Mouse (Mus musculus) liver, embryonic 13.5 days (tissue): ENCODE data around the gene Plch2. TPM values are rescaled to one million over a fixed set of nuclear protein-coding genes. Genes with fewer than 3 reads are reported as not detected.
A peak's percentile ranks its signal among the peaks of the same experiment; 100 is the strongest.

Experiments
- ATAC-seq: fragments of 200-750 bp; cut with Nextera tagmentation; 2 replicates; pipeline ENCODE4 v1.8.0; 2017; ENCODE audit warnings: low read depth, mild to moderate bottlenecking, moderate number of reproducible peaks, moderate library complexity
- DNase-seq: peaks from one replicate; pipeline ENCODE4 v3.0.0; 2022
- H3K27ac ChIP-seq: fragments of 300-500 bp; sonication (generic); 2 replicates; pipeline ENCODE4 v1.5.1; 2015; ENCODE audit warnings: moderate library complexity, mild to moderate bottlenecking, inconsistent platforms
- H3K27me3 ChIP-seq: fragments of 300-500 bp; sonication (generic); 2 replicates; pipeline ENCODE4 v1.6.1; 2015; ENCODE audit warnings: mild to moderate bottlenecking, inconsistent platforms
- H3K36me3 ChIP-seq: fragments of 300-500 bp; sonication (generic); 2 replicates; pipeline ENCODE4 v1.6.1; 2015; ENCODE audit warnings: mild to moderate bottlenecking, inconsistent platforms
- H3K4me1 ChIP-seq: fragments of 300-500 bp; sonication (generic); replicated peaks from 2 replicates; pipeline ENCODE4 v1.6.1; 2015; ENCODE audit warnings: inconsistent platforms
- H3K4me2 ChIP-seq: fragments of 300-500 bp; sonication (generic); 2 replicates; pipeline ENCODE4 v1.6.1; 2015; ENCODE audit warnings: inconsistent platforms, mild to moderate bottlenecking, moderate library complexity
- H3K4me3 ChIP-seq: fragments of 300-500 bp; sonication (generic); replicated peaks from 2 replicates; pipeline ENCODE4 v1.5.1; 2015; ENCODE audit warnings: mild to moderate bottlenecking, inconsistent platforms
- H3K9ac ChIP-seq: fragments of 300-500 bp; sonication (generic); 2 replicates; pipeline ENCODE4 v1.6.1; 2015; ENCODE audit warnings: mild to moderate bottlenecking, inconsistent platforms
- H3K9me3 ChIP-seq: fragments of 300-500 bp; sonication (generic); replicated peaks from 2 replicates; pipeline ENCODE4 v1.6.1; 2016; ENCODE audit warnings: inconsistent platforms
- WGBS: fragments of 180-500 bp; shearing (Covaris S2); methylation state at CpG from one replicate; pipeline ENCODE4 v1.1.7; 2015; ENCODE audit not compliant: insufficient replicate concordance; 5-methylcytosine and 5-hydroxymethylcytosine counted together
- polyA plus RNA-seq: library from polyadenylated mRNA; unstranded; fragments of >200 nt; fragmentation: Nextera tagmentation; extraction: Ambion mirVana; gene quantifications from 2 replicates; pipeline ENCODE4 v1.2.1, GENCODE M21; 2015

Plch2 gene
- polyA plus RNA-seq, 1 experiment from 2014 or later: 0.08 TPM

GRCm38 (mm10) chr4:154982247-154983120, 74.1 kb downstream of the Plch2 start:
- Histone ChIP-seq H3K4me1 (peaks cover 37% of the 10 kb centered on the region), H3K9ac (no peak overlapping the region), H3K27ac (peak overlapping the region; percentile 53), H3K27me3 (0 out of 2 replicates have a peak, but pooled peaks cover 9% of the 10 kb centered on the region), H3K36me3 (peaks cover 45% of the 10 kb centered on the region), H3K4me3 (no peak overlapping the region), H3K9me3 (no peaks in the 10 kb centered on the region), H3K4me2 (no peak overlapping the region)
- peak; percentile 35 for ATAC-seq
- 63% methylated on average over 19 of the region's 19 CpGs for WGBS
- DNase-seq: no peak

- Histone ChIP-seq H3K27ac (no peak overlapping the region), H3K36me3 (peaks cover 54% of the 10 kb centered on the region), H3K9ac (no peak overlapping the region), H3K9me3 (no peaks in the 10 kb centered on the region), H3K4me1 (peaks cover 37% of the 10 kb centered on the region), H3K4me2 (no peak overlapping the region), H3K27me3 (0 out of 2 replicates have a peak, but pooled peaks cover 6% of the 10 kb centered on the region), H3K4me3 (no peak overlapping the region)
- DNase-seq (peak; percentile 38), ATAC-seq (peak; percentile 48)
- 38% methylated on average over 7 of the region's 7 CpGs for WGBS
Measured at GRCm38 (mm10) chr4:154981530-154981929, 75.1 kb downstream of the Plch2 start.

GRCm38 (mm10) chr4:154981076-154981475, 75.5 kb downstream of the Plch2 start:
- WGBS: 84% methylated on average over 6 of the region's 6 CpGs
- peak; percentile 9; the same call in 1 of the 2 replicates for ATAC-seq
- H3K4me1 ChIP-seq: peaks cover 33% of the 10 kb centered on the region
- peak overlapping the region; percentile 9; the same call in 1 of the 2 replicates for H3K27ac ChIP-seq
- peaks cover 59% of the 10 kb centered on the region for H3K36me3 ChIP-seq
- 0 out of 2 replicates have a peak, but pooled peaks cover 6% of the 10 kb centered on the region for H3K27me3 ChIP-seq
- no peak overlapping the region for H3K4me3 ChIP-seq
- no peak for DNase-seq
- H3K9me3 ChIP-seq: no peaks in the 10 kb centered on the region
- H3K9ac ChIP-seq: no peak overlapping the region
- no peak overlapping the region for H3K4me2 ChIP-seq

- no peak for ATAC-seq
- Histone ChIP-seq H3K4me3 (no peak overlapping the region), H3K9me3 (no peaks in the 10 kb centered on the region), H3K27ac (no peak overlapping the region), H3K27me3 (0 out of 2 replicates have a peak, but pooled peaks cover 6% of the 10 kb centered on the region), H3K9ac (no peak overlapping the region), H3K4me1 (peaks cover 27% of the 10 kb centered on the region), H3K36me3 (peaks cover 68% of the 10 kb centered on the region), H3K4me2 (no peak overlapping the region)
- 90% methylated on average over 4 of the region's 4 CpGs for WGBS
- no peak for DNase-seq
Measured at GRCm38 (mm10) chr4:154980110-154980509, 76.5 kb downstream of the Plch2 start.

DNA sequence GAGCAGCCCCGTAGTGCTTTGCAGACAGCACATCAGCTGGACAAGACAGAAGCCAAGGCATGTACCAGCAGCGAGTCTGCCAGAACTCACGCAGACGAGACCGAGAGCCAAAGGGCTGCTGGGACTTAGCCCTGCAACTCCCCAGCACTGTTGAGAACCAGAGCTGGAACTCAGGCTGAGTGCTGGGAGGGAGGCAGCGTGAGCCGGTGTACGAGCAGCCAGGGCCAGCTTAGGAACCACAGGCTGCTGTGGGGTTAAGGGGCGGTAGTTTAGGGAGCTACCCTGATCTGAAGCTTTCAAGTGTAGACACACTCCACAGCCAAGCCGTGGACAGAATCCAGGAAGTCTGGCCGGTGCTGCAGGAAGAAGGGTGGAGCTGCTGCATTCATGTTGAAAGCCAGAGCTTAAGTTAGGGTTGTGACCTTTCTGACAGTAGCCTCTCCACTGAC, 82.4 kb downstream of the Plch2 start:
- no peaks in the 10 kb centered on the region for H3K9me3 ChIP-seq
- ATAC-seq (no peak), DNase-seq (no peak)
- no peak overlapping the region for H3K9ac ChIP-seq
- no peak overlapping the region for H3K4me3 ChIP-seq
- no peak overlapping the region for H3K27ac ChIP-seq
- H3K27me3 ChIP-seq: no peaks in the 10 kb centered on the region
- no peaks in the 10 kb centered on the region for H3K4me1 ChIP-seq
- 87% methylated on average over 11 of the region's 11 CpGs for WGBS
- peaks cover 100% of the 10 kb centered on the region for H3K36me3 ChIP-seq
- H3K4me2 ChIP-seq: no peak overlapping the region

- Histone ChIP-seq H3K9me3 (no peaks in the 10 kb centered on the region), H3K9ac (no peak overlapping the region), H3K27me3 (no peaks in the 10 kb centered on the region), H3K4me1 (peaks cover 9% of the 10 kb centered on the region), H3K27ac (no peak overlapping the region), H3K4me3 (no peak overlapping the region), H3K36me3 (peaks cover 99% of the 10 kb centered on the region), H3K4me2 (no peak overlapping the region)
- no peak for ATAC-seq
- 96% methylated on average over 12 of the region's 12 CpGs for WGBS
- no peak for DNase-seq
Measured at GRCm38 (mm10) chr4:154972546-154972945, 84.0 kb downstream of the Plch2 start.

DNA sequence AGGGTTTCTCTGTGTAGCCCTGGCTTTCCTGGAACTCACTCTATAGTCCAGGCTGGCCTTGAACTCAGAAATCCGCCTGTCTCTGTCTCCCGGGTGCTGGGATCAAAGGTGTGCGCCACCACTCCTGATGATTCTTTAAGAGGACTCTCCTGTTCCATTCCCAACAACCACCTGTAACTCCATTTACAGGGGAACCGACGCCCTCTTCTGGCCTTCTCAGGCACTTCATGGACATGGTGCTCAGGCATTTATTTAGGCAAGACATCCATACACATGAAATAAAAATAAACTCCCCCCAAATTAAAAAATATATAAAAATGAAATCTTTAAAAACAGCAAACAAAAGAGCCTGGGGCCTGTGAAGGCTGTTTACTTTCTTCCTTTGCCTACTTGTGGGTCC, 89.4 kb downstream of the Plch2 start:
- ATAC-seq (no peak), DNase-seq (no peak)

DNA sequence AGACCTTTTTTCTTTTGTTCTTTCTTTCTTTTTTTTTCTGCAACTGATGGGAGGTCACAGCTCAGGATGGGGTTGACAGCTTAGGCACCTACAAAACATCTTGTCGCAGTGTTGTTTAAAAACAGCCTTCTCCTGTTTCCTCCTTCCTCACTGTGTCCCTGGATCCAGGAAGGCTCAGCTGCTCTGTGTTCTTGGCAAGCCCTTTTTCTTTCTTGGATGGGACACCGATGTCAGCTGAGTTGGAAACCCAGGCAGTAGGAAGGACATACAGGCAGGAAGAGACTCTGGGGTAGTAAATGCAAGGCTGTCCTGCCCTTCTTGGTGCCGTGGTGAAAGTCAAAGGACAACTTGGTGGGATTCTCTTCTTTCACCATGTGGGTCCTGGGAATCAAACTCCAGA, 90.7 kb downstream of the Plch2 start:
- peaks cover 29% of the 10 kb centered on the region for H3K27me3 ChIP-seq
- H3K4me3 ChIP-seq: peak overlapping the region; percentile 96
- peak overlapping the region; percentile 81 for H3K4me2 ChIP-seq
- ATAC-seq: no peak
- 81% methylated on average over 3 of the region's 3 CpGs for WGBS
- H3K27ac ChIP-seq: peak overlapping the region; percentile 97
- H3K36me3 ChIP-seq: peaks cover 51% of the 10 kb centered on the region
- H3K9me3 ChIP-seq: no peaks in the 10 kb centered on the region
- no peak for DNase-seq
- peak overlapping the region; percentile 99 for H3K9ac ChIP-seq
- H3K4me1 ChIP-seq: peaks cover 60% of the 10 kb centered on the region

More for the DNA sequence above, 89.4 kb downstream of the Plch2 start:
- no peaks in the 10 kb centered on the region for H3K9me3 ChIP-seq
- peaks cover 48% of the 10 kb centered on the region for H3K4me1 ChIP-seq
- H3K9ac ChIP-seq: 0 out of 2 replicates have a peak overlapping the region, but pooled peaks have one; percentile 5
- 62% methylated on average over 5 of the region's 5 CpGs for WGBS
- no peak overlapping the region; the same call in 1 of the 2 replicates for H3K27ac ChIP-seq
- H3K4me3 ChIP-seq: no peak overlapping the region
- H3K4me2 ChIP-seq: no peak overlapping the region
- peaks cover 16% of the 10 kb centered on the region for H3K27me3 ChIP-seq
- peaks cover 64% of the 10 kb centered on the region for H3K36me3 ChIP-seq

DNA sequence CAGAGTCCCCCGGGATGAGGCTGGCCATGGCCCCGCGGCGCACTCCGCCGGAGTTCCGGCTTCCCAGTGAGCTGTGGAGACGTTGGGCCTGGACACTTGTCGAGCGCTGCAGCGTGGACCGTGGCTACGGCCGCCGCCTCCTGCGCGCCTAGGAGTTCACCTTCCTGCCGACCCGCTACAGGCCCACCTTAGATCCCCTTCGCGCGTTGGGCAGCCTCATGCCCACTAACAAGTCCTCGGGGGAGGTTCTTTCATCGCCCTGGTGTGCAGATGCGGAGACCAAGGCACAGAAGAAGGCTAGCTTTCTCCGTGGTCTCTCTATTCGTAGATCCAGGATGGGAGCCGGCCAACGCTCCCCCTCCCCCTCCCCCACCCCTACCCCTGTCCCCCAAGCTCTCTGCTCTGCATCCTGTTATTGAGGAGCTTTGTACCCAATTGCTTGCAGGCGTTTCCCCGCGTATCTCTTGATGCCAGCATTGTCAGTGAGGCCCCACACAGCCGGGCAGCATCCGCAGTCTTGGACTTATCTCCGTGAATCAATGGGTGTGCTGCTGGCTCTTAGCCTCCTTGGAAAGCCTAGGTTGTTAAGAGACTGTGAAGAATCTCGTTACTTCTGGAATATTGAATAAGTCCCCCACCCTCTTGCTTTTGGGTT, 91.9 kb downstream of the Plch2 start:
- H3K9me3 ChIP-seq: no peaks in the 10 kb centered on the region
- peak overlapping the region; percentile 81 for H3K4me2 ChIP-seq
- ATAC-seq (peak; percentile 78), DNase-seq (peak; percentile 77)
- peak overlapping the region; percentile 96 for H3K4me3 ChIP-seq
- under 1% methylated on average over 36 of the region's 36 CpGs for WGBS
- peaks cover 67% of the 10 kb centered on the region for H3K4me1 ChIP-seq
- peak overlapping the region; percentile 97 for H3K27ac ChIP-seq
- H3K27me3 ChIP-seq: peaks cover 40% of the 10 kb centered on the region
- H3K36me3 ChIP-seq: peaks cover 39% of the 10 kb centered on the region
- H3K9ac ChIP-seq: peak overlapping the region; percentile 99

DNA sequence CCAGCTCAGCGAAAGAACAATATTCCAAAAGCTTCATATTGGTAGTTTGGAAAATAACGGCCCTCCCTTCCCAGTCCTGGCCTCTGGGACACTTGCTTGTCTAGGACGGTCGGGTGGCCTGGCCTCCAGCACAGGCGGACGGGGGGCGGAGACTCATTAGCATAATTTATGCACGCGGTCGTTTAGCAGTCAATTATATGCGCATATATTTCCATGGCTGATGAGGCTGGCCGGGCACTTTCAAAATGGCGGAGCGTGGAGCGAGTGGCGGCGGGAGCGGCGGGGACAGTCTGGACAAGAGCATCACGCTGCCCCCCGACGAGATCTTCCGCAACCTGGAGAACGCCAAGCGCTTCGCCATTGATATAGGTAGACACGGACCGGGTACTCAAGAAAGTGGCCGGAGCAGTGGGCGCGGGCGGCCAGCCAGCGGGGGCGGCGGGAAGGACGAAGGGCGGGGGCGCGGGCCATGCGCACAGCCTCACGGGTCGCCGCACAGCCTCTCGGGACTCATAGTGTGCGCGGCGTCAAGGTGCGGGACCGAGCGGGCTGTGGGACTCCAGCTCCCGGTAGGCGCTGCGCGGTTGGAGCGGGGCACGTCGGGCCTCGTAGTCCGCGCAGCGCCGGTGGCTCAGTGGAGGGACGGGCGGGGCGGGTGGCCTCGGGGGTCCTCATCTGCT, 92.5 kb downstream of the Plch2 start, which contains the start of gene Pank4:
Gene Pank4, plus strand, starts transcription at position 223 of the 680 bp plus-strand sequence.
- ATAC-seq: peak; percentile 86
- Histone ChIP-seq H3K36me3 (peaks cover 33% of the 10 kb centered on the region), H3K9me3 (no peaks in the 10 kb centered on the region), H3K9ac (peak within 1 kb of the TSS; percentile 99), H3K4me1 (peaks cover 67% of the 10 kb centered on the region), H3K27me3 (peaks cover 47% of the 10 kb centered on the region), H3K27ac (peak within 1 kb of the TSS; percentile 97), H3K4me3 (peak within 1 kb of the TSS; percentile 96), H3K4me2 (peak within 1 kb of the TSS; percentile 81)
- WGBS: under 1% methylated on average over 59 of the region's 66 CpGs
- peak; percentile 82 for DNase-seq
